Mouse (Mus musculus) cerebellum, adult 2 months (tissue): ENCODE measurements at regions not wholly inside any gene's neighbourhood (a gene's known extent, or its start where the extent isn't known, plus 50 kb on each side); places are given as distances from the start of the nearest gene placed in this dataset.

Source experiments
- CTCF ChIP-seq: fragments of 200-500 bp; IDR thresholded peaks from 2 replicates; pipeline ENCODE4 v1.5.1; 2011; ENCODE audit warnings: low read depth, mild to moderate bottlenecking, control low read depth, low read length, moderate library complexity, borderline replicate concordance; ENCODE audit not compliant: insufficient read depth
- POLR2A ChIP-seq: fragments of 200-500 bp; IDR thresholded peaks from 2 replicates; pipeline ENCODE4 v1.6.1; 2011; ENCODE audit warnings: low read length, control low read depth, borderline replicate concordance; ENCODE audit not compliant: insufficient read depth

DNA sequence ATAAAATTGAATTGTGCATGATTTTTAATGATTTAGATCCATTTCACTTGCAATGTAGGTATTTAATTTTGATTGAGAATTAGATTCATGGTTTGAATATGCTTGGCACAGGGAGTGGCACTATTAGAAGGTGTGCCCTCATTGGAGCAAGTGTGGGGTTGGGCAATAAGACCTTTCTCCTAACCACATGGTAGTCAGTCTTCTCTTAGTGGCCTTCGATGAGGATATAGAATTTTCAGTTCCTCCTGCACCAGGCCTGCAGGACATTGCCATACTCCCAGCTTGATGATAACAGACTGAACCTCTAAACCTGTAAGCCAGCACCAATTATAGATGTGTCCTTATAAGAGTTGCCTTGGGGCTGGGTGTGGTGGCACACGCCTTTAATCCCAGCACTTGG lies 642.9 kb downstream of the Robo2 start:
- TF ChIP-seq POLR2A (no peak), CTCF (no peak)
